Mouse (Mus musculus): ENCODE measurements at regions not wholly inside any gene's neighbourhood (a gene's known extent, or its start where the extent isn't known, plus 50 kb on each side); places are given as distances from the start of the nearest gene placed in this dataset.

GRCm38 (mm10) chr2:51376597-51376996 is 227.7 kb upstream of the Rnd3 start:
- TF ChIP-seq CTCF (IDR thresholded peaks at IDR 0.05): no peak
- TF ChIP-seq EP300 (IDR thresholded peaks at IDR 0.05; ENCODE audit: insufficient read depth, low read depth, low read length): no peak
- TF ChIP-seq POLR2A (IDR thresholded peaks at IDR 0.05; ENCODE audit: insufficient read depth, low read depth, low read length): no peak

Data from heart, adult 2 months (tissue).